Mouse (Mus musculus) lung, embryonic 15.5 days (tissue): ENCODE measurements around the gene Sec14l5. TPM values are rescaled to one million over a fixed set of nuclear protein-coding genes. Genes with fewer than 3 reads are reported as not detected.

Experiments
- ATAC-seq: fragments of 200-750 bp; cut with Nextera tagmentation; 2 replicates; pipeline ENCODE4 v1.8.0; 2017; ENCODE audit warnings: moderate number of reproducible peaks, borderline replicate concordance; ENCODE audit not compliant: low FRiP score, low TSS enrichment; ENCODE audit errors: extremely low read depth
- H3K27ac ChIP-seq: fragments of 300-500 bp; sonication (generic); 2 replicates; pipeline ENCODE4 v1.5.1; 2015; ENCODE audit warnings: moderate library complexity, mild to moderate bottlenecking, inconsistent platforms
- H3K27me3 ChIP-seq: fragments of 300-500 bp; sonication (generic); 2 replicates; pipeline ENCODE4 v1.6.1; 2015; ENCODE audit warnings: inconsistent platforms
- H3K36me3 ChIP-seq: fragments of 300-500 bp; sonication (generic); 2 replicates; pipeline ENCODE4 v1.6.1; 2015; ENCODE audit warnings: inconsistent platforms
- H3K4me1 ChIP-seq: fragments of 300-500 bp; sonication (generic); 2 replicates; pipeline ENCODE4 v1.6.1; 2015; ENCODE audit warnings: inconsistent platforms
- H3K4me2 ChIP-seq: fragments of 300-500 bp; sonication (generic); 2 replicates; pipeline ENCODE4 v1.6.1; 2015; ENCODE audit warnings: inconsistent platforms, mild to moderate bottlenecking, moderate library complexity
- H3K4me3 ChIP-seq: fragments of 300-500 bp; sonication (generic); 2 replicates; pipeline ENCODE4 v1.5.1; 2015; ENCODE audit warnings: mild to moderate bottlenecking, inconsistent platforms
- H3K9ac ChIP-seq: fragments of 300-500 bp; sonication (generic); 2 replicates; pipeline ENCODE4 v1.6.1; 2015; ENCODE audit warnings: inconsistent platforms
- H3K9me3 ChIP-seq: fragments of 300-500 bp; sonication (generic); 2 replicates; pipeline ENCODE4 v1.6.1; 2016; ENCODE audit warnings: inconsistent platforms
- WGBS: fragments of 180-500 bp; shearing (Covaris S2); methylation state at CpG from one replicate; pipeline ENCODE4 v1.1.7; 2015; 5-methylcytosine and 5-hydroxymethylcytosine counted together
- polyA plus RNA-seq: library from polyadenylated mRNA; unstranded; fragments of >200 nt; fragmentation: Nextera tagmentation; extraction: Ambion mirVana; gene quantifications from 2 replicates; pipeline ENCODE4 v1.2.1, GENCODE M21; 2015

The Sec14l5 gene
- polyA plus RNA-seq, 1 experiment from 2014 or later, result 0.65 TPM

DNA sequence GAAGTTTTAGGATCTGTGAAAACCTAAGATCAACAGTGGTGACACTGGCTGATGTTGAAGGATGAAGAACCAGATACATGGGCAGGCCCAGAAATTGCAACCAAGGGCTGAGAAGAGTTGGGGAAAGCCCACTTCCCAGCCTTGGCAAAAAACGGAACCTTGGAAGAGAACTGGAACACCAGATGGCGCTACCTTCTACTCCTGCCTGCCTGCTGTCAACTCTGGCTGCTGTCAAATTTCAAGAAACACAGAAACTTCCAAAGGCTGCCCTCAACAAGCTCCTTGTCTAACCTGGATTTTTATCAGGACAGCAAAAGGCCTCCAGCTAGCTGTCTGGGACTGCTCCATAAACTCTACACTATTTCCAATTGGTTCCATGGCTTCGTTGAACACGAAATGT, 55.8 kb downstream of the Sec14l5 start:
- H3K4me3 ChIP-seq, result peak overlapping the region; percentile 68
- H3K27me3 ChIP-seq, result no peaks in the 10 kb centered on the region
- H3K9me3 ChIP-seq, result no peaks in the 10 kb centered on the region
- 0 out of 2 replicates have a peak overlapping the region, but pooled peaks have one; percentile 48 for H3K9ac ChIP-seq
- peaks cover 16% of the 10 kb centered on the region for H3K4me1 ChIP-seq
- no peaks in the 10 kb centered on the region for H3K36me3 ChIP-seq
- no peak overlapping the region for H3K27ac ChIP-seq
- H3K4me2 ChIP-seq, result peak overlapping the region; percentile 91
- ATAC-seq, result no peak
- 7% methylated on average over 4 of the region's 4 CpGs for WGBS

DNA sequence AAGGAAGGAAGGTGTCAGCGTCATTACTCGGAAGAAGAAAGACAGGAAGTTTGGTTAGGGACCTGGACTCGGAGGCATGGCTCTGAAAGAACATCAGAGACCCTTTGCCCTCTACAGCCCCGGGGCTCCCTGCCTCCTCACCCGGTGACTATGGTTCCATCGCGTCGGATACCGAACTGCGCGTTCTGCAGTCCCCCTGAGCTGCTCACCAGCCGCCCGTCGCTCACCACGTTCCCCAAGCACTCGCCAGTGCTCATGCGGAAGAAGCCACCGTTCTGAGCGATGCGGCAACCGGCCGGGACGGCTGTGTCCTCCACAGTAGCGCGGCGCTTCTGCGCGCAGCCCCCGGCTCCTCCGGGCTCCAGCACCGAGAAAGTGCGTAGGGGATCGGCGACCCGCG, 56.3 kb downstream of the Sec14l5 start:
- H3K36me3 ChIP-seq, result no peaks in the 10 kb centered on the region
- H3K9me3 ChIP-seq, result no peaks in the 10 kb centered on the region
- under 1% methylated on average over 36 of the region's 36 CpGs for WGBS
- H3K27ac ChIP-seq, result no peak overlapping the region
- peak overlapping the region; percentile 91 for H3K4me2 ChIP-seq
- no peaks in the 10 kb centered on the region for H3K27me3 ChIP-seq
- H3K4me3 ChIP-seq, result peak overlapping the region; percentile 68
- H3K9ac ChIP-seq, result peak overlapping the region; percentile 48
- peak; percentile 13; the same call in 1 of the 2 replicates for ATAC-seq
- peaks cover 16% of the 10 kb centered on the region for H3K4me1 ChIP-seq

DNA sequence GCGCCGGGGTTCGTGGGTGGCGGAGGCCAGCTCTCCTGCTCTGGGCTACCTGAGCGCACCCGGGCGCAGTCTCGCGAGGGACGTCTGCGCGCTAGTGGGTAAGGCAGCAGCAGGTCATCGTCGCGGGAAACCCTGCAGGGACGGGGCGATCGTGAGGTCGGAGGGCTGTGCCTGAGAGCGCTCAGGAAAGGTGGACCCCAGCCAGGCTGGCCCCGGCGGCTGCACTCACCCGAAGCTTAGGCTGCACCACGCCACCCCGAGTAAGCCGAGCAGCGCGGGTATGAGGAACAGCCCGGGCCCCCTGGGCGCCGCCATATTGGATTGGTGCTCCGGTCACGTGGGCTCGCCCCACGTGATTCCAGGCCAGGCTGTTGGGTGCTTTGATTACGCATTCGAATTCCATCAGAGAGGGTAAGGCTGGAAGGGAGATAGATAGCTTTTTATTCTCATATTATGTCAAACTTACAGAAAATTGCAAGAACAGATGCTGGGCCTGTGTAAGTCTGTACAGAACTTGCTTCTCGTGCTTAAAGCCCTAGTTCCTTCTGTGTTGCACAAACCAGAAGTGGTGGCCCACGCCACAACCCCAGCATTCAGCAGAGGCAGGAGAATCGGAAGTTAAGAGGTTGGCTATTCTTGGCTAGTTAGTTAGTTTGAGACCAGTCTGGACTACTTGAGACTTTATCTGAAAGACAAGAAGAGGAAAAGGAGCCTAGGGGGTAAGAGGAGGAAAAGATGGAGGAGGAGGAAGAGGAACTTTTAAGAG, 56.9 kb downstream of the Sec14l5 start, which contains the start of gene Nagpa:
TSS of gene Nagpa (minus strand) at position 345 of the 766 bp plus-strand sequence.
- H3K4me1 ChIP-seq, result peaks cover 16% of the 10 kb centered on the region
- H3K9me3 ChIP-seq, result no peaks in the 10 kb centered on the region
- no peaks in the 10 kb centered on the region for H3K36me3 ChIP-seq
- no peaks in the 10 kb centered on the region for H3K27me3 ChIP-seq
- 3% methylated on average over 39 of the region's 40 CpGs for WGBS
- H3K9ac ChIP-seq, result peak within 1 kb of the TSS; percentile 48
- ATAC-seq, result peak; percentile 83
- H3K4me3 ChIP-seq, result peak within 1 kb of the TSS; percentile 68
- peak within 1 kb of the TSS; percentile 91 for H3K4me2 ChIP-seq
- no peak within 1 kb of the TSS; the same call in 1 of the 2 replicates for H3K27ac ChIP-seq

DNA sequence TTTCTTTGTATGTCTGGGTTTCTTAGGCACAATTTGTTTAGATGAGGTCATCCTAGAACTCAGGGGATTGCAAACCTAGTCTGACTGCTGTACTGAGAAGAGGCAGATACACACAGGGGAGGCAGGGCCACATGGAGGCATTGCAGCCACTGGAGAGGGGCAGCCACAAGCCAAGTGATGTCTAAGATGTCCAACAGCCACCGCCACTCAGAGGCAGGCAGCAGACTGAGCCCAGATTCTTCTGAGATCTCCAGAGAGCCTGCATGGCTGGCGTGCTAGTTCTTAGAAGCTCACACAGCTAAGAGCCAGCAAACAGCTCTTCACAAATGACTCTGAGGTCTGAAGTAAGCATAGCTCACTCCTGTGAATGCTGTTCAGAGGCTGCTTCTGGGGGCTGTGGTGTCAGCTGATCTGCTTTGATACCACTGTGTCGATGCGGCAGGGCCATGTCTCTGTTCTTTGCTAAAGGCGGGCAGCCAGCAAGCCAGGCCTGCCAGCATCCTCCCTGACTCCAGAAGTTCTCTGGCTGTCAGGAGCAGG, 58.6 kb downstream of the Sec14l5 start:
- 76% methylated on average over 5 of the region's 5 CpGs for WGBS
- ATAC-seq, result no peak
- no peaks in the 10 kb centered on the region for H3K36me3 ChIP-seq
- no peak overlapping the region for H3K4me2 ChIP-seq
- H3K9ac ChIP-seq, result no peak overlapping the region
- H3K4me1 ChIP-seq, result peaks cover 16% of the 10 kb centered on the region
- no peak overlapping the region for H3K27ac ChIP-seq
- H3K4me3 ChIP-seq, result no peak overlapping the region
- H3K27me3 ChIP-seq, result no peaks in the 10 kb centered on the region
- no peaks in the 10 kb centered on the region for H3K9me3 ChIP-seq

DNA sequence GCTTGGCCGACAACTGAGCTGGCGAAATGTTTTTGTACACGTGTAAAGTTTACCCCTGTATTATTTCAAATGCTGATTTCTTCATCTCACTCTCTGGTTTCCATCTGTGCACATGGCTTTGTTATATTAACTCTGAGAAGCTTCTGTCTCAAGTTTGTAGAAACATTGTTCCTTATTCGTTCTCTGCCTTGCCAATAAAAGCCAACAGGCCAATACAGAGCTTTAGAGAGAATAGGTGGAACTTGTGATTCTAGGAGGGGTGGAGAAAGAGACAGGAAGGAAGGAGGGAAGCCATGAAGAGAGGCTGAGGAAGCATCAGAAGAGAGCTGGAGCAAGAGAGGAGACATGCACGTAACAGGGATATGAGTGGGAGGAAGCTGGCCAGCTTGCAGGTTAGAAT, 59.1 kb downstream of the Sec14l5 start:
- H3K9me3 ChIP-seq, result no peaks in the 10 kb centered on the region
- ATAC-seq, result no peak

DNA sequence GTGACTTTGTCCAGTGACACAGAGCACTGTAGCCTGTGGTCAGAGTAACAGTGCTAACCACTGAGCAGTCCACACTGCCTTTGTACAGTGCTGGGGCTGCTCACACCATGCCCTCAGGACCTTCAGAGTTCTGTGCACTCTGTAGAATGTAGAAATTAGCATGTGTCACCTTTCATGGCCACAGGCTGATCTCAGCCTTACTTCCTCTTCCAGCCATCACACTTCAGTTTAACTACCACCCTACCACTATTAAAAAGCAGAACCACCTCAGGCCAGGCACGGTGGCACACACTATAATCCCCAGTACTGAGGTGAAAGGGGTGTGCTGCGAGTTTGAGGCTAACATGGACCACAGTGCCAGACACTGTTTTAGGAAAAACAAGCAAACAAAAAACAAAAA, 63.5 kb downstream of the Sec14l5 start:
- H3K27me3 ChIP-seq, result no peaks in the 10 kb centered on the region
- H3K4me2 ChIP-seq, result no peak overlapping the region
- H3K9me3 ChIP-seq, result no peaks in the 10 kb centered on the region
- no peak overlapping the region for H3K27ac ChIP-seq
- no peak overlapping the region for H3K4me3 ChIP-seq
- H3K36me3 ChIP-seq, result no peaks in the 10 kb centered on the region
- no peak overlapping the region for H3K9ac ChIP-seq
- no peaks in the 10 kb centered on the region for H3K4me1 ChIP-seq
- WGBS, result 65% methylated on average over 2 of the region's 2 CpGs
- no peak for ATAC-seq

More for the DNA sequence above, 59.1 kb downstream of the Sec14l5 start:
- no peak overlapping the region for H3K27ac ChIP-seq
- WGBS, result 65% methylated on average over 5 of the region's 5 CpGs
- H3K9ac ChIP-seq, result no peak overlapping the region
- H3K4me3 ChIP-seq, result no peak overlapping the region
- H3K4me2 ChIP-seq, result no peak overlapping the region
- peaks cover 16% of the 10 kb centered on the region for H3K4me1 ChIP-seq
- no peaks in the 10 kb centered on the region for H3K27me3 ChIP-seq
- H3K36me3 ChIP-seq, result no peaks in the 10 kb centered on the region

DNA sequence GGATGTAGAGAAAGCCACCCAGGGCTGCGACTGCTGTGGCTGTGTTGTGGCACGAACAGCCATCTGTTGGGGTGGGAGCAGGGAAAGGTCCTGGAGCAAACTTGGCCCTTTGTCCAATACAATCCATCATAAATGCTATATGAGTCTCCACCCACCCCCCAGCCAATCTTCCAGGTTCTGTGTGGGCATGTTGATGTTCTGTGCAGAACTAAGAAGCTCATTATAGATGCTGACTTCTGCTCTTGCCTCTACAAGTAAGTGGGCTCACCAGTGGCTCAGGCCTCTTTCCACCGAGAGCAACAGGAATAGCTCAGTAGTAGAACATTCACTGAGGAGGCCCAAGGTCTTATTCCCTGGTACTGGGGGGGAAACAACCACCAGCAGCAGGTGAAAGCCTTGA, 65.2 kb downstream of the Sec14l5 start:
- Histone ChIP-seq H3K4me3 (no peak overlapping the region), H3K9me3 (no peaks in the 10 kb centered on the region), H3K36me3 (no peaks in the 10 kb centered on the region), H3K4me2 (no peak overlapping the region), H3K4me1 (no peaks in the 10 kb centered on the region), H3K27me3 (no peaks in the 10 kb centered on the region), H3K27ac (no peak overlapping the region), H3K9ac (no peak overlapping the region)
- no peak for ATAC-seq
- 86% methylated on average over 3 of the region's 3 CpGs for WGBS

DNA sequence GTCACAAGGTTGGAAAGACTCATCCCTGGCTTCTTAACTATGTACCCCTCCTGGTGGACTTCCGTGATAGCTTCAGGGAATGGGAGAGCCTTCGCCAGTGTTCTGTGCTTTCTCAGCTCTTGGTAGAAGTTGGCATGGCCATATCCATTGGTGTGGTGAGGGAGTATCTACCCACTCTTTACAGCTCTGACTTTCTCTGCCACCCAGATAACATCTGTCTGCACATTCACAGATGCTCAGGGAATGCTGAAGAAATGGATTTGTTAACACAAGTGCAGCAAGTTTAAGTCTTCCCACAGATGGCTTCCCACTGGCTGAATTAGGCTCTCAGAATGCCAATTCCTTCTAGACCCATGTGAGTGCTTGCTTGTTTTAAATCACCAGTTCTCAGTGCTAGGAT, 67.2 kb downstream of the Sec14l5 start:
- no peaks in the 10 kb centered on the region for H3K27me3 ChIP-seq
- 79% methylated on average over 2 of the region's 2 CpGs for WGBS

DNA sequence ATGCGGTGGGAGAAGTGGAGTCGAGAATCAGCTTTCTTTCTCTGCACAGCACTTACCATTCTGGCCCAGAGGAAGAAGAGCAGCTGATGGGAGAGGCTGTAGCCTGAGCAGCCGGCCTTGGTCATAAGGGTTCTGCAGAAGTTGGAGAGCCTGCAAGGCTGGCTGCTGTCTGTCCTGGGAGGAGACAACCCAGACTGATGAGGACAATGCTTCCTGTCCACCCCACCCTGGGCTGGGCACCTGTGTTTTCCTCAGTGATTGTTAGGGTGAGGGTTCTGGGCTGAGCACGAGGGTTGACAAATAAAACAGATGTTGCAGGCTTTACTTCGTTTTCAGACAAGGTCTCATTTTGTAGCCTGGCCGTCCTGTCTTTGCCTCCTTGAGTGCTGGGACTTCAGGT, 69.8 kb downstream of the Sec14l5 start:
- WGBS, result 42% methylated on average over 6 of the region's 6 CpGs
- no peak overlapping the region for H3K27ac ChIP-seq
- no peak overlapping the region for H3K9ac ChIP-seq
- no peaks in the 10 kb centered on the region for H3K36me3 ChIP-seq
- H3K4me3 ChIP-seq, result no peak overlapping the region
- H3K9me3 ChIP-seq, result no peaks in the 10 kb centered on the region
- 0 out of 2 replicates have a peak, but pooled peaks cover 4% of the 10 kb centered on the region for H3K4me1 ChIP-seq
- H3K27me3 ChIP-seq, result no peaks in the 10 kb centered on the region
- no peak for ATAC-seq
- H3K4me2 ChIP-seq, result no peak overlapping the region

More for the DNA sequence above, 67.2 kb downstream of the Sec14l5 start:
- Histone ChIP-seq H3K4me3 (no peak overlapping the region), H3K9me3 (no peaks in the 10 kb centered on the region), H3K4me1 (no peaks in the 10 kb centered on the region), H3K27ac (no peak overlapping the region), H3K36me3 (no peaks in the 10 kb centered on the region), H3K9ac (no peak overlapping the region), H3K4me2 (no peak overlapping the region)
- ATAC-seq, result no peak

DNA sequence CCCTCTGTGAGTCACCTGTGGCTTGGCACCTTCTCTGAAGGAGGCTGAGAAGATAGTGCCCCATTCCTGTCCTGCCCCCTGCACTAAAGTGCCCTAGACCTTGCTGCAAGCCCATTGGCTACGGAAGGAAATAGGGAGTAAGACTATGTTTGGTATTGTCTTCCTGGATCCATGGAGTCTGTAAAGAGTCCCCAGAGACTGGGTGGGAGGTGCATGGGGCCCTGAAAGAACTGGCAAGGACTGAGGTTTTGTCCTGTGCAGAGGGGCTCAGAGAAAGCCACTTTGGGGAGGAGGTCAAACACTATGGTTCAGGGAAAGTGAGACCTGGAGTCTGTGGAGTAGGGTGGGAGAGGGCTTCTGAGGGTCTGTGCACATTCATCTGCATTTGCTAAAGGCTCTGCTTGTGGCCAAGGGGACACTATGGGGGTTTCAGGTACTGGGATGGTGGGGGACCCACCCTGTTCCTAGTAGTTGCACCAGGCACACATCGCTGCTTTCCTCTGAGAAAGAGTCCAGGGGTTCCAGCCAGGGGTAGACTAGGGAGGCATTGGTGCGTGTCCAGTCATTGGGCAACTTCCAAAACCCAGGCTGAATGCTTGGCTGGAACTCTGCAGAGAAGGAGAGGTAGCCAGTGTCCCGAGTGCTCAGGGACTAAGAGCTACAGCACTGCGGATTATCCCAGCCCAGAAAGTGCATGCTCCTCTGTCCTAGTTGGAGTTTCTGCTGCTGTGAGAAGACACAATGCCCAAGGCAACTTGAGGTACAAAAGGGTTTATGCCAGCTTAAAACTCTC, 70.6 kb downstream of the Sec14l5 start:
- no peak for ATAC-seq
- H3K9me3 ChIP-seq, result no peaks in the 10 kb centered on the region
- 65% methylated on average over 5 of the region's 5 CpGs for WGBS
- H3K4me1 ChIP-seq, result 0 out of 2 replicates have a peak, but pooled peaks cover 8% of the 10 kb centered on the region
- H3K4me3 ChIP-seq, result no peak overlapping the region
- H3K36me3 ChIP-seq, result no peaks in the 10 kb centered on the region
- H3K27ac ChIP-seq, result no peak overlapping the region
- H3K4me2 ChIP-seq, result no peak overlapping the region
- H3K27me3 ChIP-seq, result no peaks in the 10 kb centered on the region
- no peak overlapping the region for H3K9ac ChIP-seq

DNA sequence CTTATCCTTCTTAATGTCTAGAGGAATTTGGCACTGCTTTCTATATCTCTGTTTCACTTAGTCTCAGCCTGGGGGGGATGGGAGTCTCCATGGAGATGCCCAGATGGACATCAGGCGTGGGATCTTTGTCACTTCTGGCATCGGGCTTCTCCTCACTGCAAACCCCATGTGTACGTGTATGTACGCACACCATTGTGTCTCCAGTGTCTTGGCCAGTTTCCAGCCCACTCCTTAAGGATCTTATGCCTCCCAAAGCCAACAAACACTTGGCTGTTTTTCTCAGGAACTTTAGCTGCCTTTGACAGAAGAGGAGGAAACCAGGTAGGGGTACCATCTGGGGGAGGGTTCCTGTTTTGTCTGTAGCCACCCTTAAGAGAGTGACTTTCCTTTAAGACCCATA, 74.5 kb downstream of the Sec14l5 start:
- Histone ChIP-seq H3K27me3 (no peaks in the 10 kb centered on the region), H3K4me1 (0 out of 2 replicates have a peak, but pooled peaks cover 8% of the 10 kb centered on the region), H3K36me3 (no peaks in the 10 kb centered on the region), H3K9ac (no peak overlapping the region), H3K4me3 (no peak overlapping the region), H3K4me2 (peak overlapping the region; percentile 33), H3K9me3 (no peaks in the 10 kb centered on the region), H3K27ac (peak overlapping the region; percentile 74)
- ATAC-seq, result 0 out of 2 replicates have a peak, but pooled peaks have one; percentile 31
- WGBS, result 43% methylated on average over 4 of the region's 4 CpGs
